Mouse (Mus musculus) mesoderm, embryonic 11.5 days (tissue): ENCODE results near the gene Erlin1.

Experiments
- DNase-seq: peaks from one replicate; pipeline ENCODE4 v3.0.0-alpha.2; 2012; ENCODE audit warnings: low read depth, low spot score

The Erlin1 gene

GRCm38 (mm10) chr19:44069121-44069913 is at the start of gene Erlin1:
Gene Erlin1, minus strand, starts transcription at chr19:44069785.
- DNase-seq = peak; percentile 83

- DNase-seq = no peak
Observed at GRCm38 (mm10) chr19:44117793-44118192, 48.2 kb upstream of the Erlin1 start.

DNA sequence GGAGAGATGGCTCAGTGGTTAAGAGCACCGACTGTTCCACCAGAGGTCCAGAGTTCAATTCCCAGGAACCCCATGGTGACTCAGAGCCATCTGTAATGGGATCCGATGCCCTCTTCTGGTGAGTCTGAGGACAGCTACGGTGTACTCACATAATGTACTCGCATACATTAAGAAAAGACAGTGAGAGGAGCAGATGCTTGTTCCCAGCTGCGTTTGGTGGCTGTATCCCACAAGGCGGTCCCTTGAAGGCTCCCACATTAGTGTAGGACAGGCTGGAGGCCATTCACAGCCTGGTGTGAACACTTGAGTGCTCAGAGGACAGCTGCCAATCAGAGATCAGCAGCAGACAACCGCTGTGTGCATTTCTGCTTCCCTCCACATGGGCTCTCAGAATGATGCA is 42.1 kb upstream of the Erlin1 start:
- peak; percentile 30 for DNase-seq

- DNase-seq = no peak
Observed at GRCm38 (mm10) chr19:44110356-44110755, 40.8 kb upstream of the Erlin1 start.

DNA sequence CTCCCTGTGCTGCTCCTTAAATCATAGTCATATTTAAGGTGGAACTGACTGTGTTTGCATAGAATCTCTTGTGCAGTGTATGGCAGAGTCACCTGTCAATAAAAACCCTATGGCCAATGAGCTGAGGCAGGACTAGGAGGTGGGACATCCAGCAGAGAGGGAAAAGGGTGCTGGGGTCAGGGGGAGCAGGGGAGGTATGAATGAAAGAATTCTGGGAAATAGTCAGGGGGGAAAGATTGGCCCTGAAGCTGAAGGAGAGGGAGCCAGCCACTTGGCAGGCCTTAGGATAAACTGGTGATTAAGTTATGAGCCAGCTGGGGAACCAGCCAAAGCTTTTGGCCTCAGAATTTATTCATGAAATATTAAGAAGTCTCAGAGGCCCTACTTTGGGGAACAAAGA is 39.4 kb upstream of the Erlin1 start:
- no peak for DNase-seq

DNA sequence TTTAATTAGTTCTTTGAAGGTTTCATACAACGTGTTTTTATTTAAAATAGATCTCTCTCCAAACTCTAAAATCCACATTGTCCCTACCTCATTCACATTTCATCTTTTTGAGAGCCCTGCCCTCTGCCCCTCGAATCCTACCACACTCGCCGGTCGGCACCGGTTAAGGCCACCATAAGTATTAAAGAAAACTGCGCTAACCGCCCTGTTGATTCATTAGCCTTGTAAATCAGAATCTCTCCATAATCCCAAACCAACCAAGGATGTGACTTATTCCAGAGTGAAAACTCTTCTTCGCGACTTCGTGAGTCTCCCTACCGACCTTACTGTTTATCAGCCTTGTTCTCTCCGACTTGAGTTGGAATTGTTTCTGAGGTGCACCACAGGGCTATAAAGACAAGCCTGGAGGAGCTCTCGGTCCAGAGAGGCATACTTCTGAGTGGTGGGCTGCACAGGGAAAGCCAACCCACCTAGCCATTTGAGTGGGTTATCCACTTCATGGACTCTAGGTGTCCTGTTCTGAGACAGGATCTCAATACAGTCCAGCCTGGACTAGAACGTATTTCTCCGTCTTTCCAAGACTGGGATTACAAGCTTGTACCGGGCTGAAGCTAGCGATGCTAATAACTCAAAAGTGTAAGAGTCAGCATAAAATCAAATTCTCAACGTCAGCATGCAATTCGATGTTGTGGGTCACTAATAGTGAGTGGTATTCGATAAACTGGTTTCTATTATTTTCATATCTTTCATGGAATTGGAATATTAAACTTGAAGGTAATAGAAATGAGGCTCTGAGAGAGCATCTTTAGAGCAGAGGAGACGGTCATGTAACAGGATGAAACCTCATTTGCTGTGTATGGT is 38.3 kb upstream of the Erlin1 start:
- DNase-seq = no peak

DNA sequence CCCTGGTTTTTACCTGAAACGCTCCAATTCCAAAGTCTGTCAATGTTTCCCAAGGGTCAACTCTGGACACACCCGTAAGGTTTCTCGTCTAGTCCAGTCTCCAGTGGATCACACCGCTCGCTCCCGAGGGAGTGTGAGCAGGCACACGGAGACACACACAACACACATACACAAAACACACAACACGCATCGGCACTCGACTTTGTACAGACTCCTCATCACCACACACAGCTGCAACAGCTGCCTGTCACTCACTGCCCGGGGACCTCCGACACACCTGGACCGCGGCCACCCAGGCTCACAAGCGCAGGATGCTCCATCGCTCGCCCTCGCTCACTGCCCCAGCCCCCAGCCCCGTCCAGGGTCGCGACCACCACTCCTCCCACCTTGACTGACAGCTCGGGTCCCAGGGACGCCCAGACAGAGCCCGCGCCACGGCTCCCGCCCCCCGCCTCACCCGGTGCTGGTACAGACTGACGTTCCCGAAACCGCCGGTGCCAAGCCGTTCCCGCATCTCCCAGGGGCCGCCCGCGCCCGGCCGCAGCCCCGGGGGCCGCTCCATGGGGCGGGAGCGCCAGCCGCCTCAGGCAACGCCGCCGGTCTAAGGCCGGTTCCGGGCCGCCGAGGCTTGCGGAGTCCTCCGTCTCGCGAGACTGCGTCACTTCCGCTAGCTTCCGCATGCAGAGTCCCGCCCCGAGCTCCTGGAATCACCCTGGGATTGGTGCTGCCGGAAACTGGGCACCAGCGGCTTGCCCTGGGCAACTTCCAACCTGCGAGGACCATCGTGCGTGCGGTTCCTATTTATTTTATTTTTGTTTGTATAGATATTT is 37.5 kb upstream of the Erlin1 start, which contains the start of gene Chuk:
Chuk (minus strand) TSS at position 650 of the 830 bp plus-strand sequence.
- DNase-seq = peak; percentile 97

GRCm38 (mm10) chr19:44104393-44104792 is 34.8 kb upstream of the Erlin1 start:
- DNase-seq = no peak

DNA sequence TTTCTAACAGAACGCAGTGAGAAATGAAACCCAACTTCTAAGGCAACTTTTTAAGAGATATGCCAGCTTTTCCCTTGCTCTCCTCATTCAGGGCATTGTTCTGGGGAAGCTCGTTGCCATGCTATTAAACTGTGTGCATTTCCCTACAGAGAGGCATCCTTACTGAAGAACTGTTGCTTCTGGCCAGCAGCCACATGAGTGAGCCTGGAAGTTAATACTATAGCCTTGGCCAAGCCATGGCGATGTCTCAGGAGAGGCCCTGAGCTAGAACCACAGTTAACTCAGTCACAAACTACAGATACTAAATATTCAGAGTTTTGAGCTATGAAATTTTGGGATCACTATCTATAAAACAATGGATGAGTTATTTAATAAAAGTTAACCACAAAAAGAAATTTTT is 33.4 kb upstream of the Erlin1 start:
- DNase-seq = no peak

GRCm38 (mm10) chr19:44100840-44101239 is 31.3 kb upstream of the Erlin1 start:
- DNase-seq = no peak

DNA sequence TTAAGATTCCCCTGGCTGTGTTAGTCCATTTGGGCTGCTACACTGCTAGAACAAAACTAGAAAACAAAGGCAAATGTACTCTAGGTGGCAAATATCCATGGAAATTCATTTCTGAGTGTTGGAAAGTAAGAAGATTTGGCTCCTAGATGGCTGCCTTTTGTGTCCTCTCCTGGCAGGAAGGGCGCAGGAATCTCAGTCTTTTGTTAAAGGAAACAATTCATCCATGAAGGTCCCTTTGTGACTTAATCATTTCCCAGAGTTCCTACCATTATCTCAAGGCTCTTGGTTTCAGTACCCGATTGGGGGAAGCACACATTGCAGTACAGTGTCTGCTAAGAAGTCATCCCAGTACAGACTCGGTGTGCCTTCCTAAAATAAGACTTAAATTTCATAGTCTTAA is 16.7 kb upstream of the Erlin1 start:
- DNase-seq = no peak

- DNase-seq = no peak
Observed at GRCm38 (mm10) chr19:44080920-44081319, 11.3 kb upstream of the Erlin1 start.

GRCm38 (mm10) chr19:44080023-44080422 is 10.4 kb upstream of the Erlin1 start:
- no peak for DNase-seq

GRCm38 (mm10) chr19:44077024-44077423 is 7.4 kb upstream of the Erlin1 start:
- no peak for DNase-seq

- DNase-seq = peak; percentile 55
Observed at GRCm38 (mm10) chr19:44076457-44076856, 6.9 kb upstream of the Erlin1 start.

DNA sequence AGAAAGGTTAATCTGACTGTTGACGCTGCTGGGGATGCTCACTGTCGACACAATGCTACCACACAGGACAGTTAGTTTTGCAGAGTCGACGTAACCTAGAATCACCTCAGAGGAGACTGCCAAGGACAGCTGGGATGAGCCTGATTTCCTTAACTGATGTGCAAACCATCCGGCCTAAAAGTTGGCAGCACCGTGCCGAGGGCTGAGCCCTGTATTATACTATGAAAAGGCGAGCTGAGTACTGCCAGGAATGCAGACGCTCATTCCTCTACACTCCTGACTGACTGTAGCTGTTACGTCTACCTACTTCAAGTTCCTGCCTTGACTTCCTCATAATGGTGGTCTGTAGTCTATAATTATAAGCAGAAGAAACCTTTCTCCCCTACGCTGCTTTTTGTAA is 5.4 kb upstream of the Erlin1 start:
- DNase-seq = no peak

- no peak for DNase-seq
Observed at GRCm38 (mm10) chr19:44071166-44071565, 1.6 kb upstream of the Erlin1 start.

DNA sequence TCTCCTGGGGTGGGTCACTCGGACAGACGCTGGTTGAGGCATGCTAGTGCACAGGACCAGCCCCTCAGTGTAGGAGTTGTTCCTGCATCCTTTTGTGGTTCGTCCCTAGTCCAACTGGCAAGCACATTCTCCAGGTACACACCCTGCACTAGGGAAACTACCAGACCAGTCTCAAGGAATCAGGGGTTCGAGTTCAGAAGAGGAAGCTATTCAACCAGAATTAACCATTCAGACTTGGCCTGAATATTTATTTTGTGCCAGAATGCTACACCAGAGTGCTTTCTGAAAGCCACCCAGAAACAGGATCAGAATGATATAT is 288 bp upstream of the Erlin1 start:
- no peak for DNase-seq

GRCm38 (mm10) chr19:44068232-44068631 is 1.4 kb downstream of the Erlin1 start:
- DNase-seq = no peak

GRCm38 (mm10) chr19:44067323-44068049 is 2.1 kb downstream of the Erlin1 start:
- DNase-seq = no peak

GRCm38 (mm10) chr19:44064734-44065133 is 4.9 kb downstream of the Erlin1 start:
- no peak for DNase-seq
